ENCODE assay signal across 13 mouse cellular contexts in genomic region chr10:14270008-14270407, GRCm38 (mm10).
A peak's percentile ranks its signal among the peaks of the same experiment; 100 is the strongest.
DNase-seq lines count a peak whose midpoint lies in the region.
"Had no signal": no experiment of that assay in that cellular context is flagged by ENCODE, and none has a peak within 500 bp of the region (broad histone marks: within the 10 kb centered on the region; RNA-seq: fewer than 3 reads in every experiment).

No protein-coding gene starts in this region.

- peak; percentile 69 for DNase-seq in ES-CJ7 (ENCODE audit: low read depth, low spot score)
- DNase-seq in R1 (ENCODE audit: low read depth, low spot score): peak; percentile 43
- DNase-seq in frontal cortex, adult 2 months (ENCODE audit: extremely low spot score in 1 of 2, low spot score in 1 of 2): no peak
- no peak for DNase-seq in ovary, adult 18-20 months (ENCODE audit: low spot score)
- no peak for DNase-seq in right cerebral cortex, postnatal 36 days (ENCODE audit: low spot score in 2 of 2)
- DNase-seq: adrenal gland, adult 8-10 months; adrenal gland, postnatal 14 days; adrenal gland, postnatal 36 days; cerebellum, adult 11-12 months; cerebellum, adult 2 months; cerebellum, adult 9-10 months; cerebellum, postnatal 10 days; cerebellum, postnatal 25 days had no signal

Comparison
In these comparisons a context has a peak if more than half of its experiments do, and no peak if none do; other contexts are left out.
1. DNase-seq: peak in ES-CJ7 (single experiment) and R1 (single experiment); none in frontal cortex, adult 2 months (0 of 2), ovary, adult 18-20 months (single experiment) and right cerebral cortex, postnatal 36 days (0 of 2).